Mouse (Mus musculus) embryo, embryonic 10 days (tissue): ENCODE measurements at regions not wholly inside any gene's neighbourhood (a gene's known extent, or its start where the extent isn't known, plus 50 kb on each side); places are given as distances from the start of the nearest gene placed in this dataset.

Experiments
- DNase-seq: peaks from one replicate; pipeline ENCODE4 v3.0.0-alpha.2; 2015; ENCODE audit warnings: low spot score

- DNase-seq: no peak
These were observed 215.8 kb downstream of the Galc start for GRCm38 (mm10) chr12:98043436-98043835.

- no peak for DNase-seq
These were observed 219.6 kb downstream of the Galc start for GRCm38 (mm10) chr12:98039677-98040076.

- no peak for DNase-seq
These were observed 235.6 kb downstream of the Galc start for GRCm38 (mm10) chr12:98023655-98024054.

- DNase-seq: no peak
These were observed 244.5 kb downstream of the Galc start for GRCm38 (mm10) chr12:98014607-98015278.

GRCm38 (mm10) chr12:98009175-98009574 is 250.1 kb downstream of the Galc start:
- DNase-seq: no peak

GRCm38 (mm10) chr12:98005671-98006469 is 253.4 kb downstream of the Galc start:
- peak; percentile 11 for DNase-seq

- no peak for DNase-seq
These were observed 257.0 kb downstream of the Galc start for GRCm38 (mm10) chr12:98002217-98002616.

GRCm38 (mm10) chr12:97994884-97995283 is 264.4 kb downstream of the Galc start:
- DNase-seq: no peak

- no peak for DNase-seq
These were observed 265.3 kb downstream of the Galc start for GRCm38 (mm10) chr12:97993937-97994336.

GRCm38 (mm10) chr12:97983390-97983789 is 275.9 kb downstream of the Galc start:
- no peak for DNase-seq

- DNase-seq: no peak
These were observed 280.6 kb downstream of the Galc start for GRCm38 (mm10) chr12:97978668-97979067.

GRCm38 (mm10) chr12:97978178-97978651 is 281.0 kb downstream of the Galc start:
- DNase-seq: no peak

- no peak for DNase-seq
These were observed 281.6 kb downstream of the Galc start for GRCm38 (mm10) chr12:97977633-97978032.

GRCm38 (mm10) chr12:97973909-97974510 is 285.2 kb downstream of the Galc start:
- peak; percentile 21 for DNase-seq

GRCm38 (mm10) chr12:97957201-97957600 is 302.1 kb downstream of the Galc start:
- DNase-seq: no peak

GRCm38 (mm10) chr12:97953336-97953735 is 305.9 kb downstream of the Galc start:
- no peak for DNase-seq

- DNase-seq: no peak
These were observed 307.1 kb downstream of the Galc start for GRCm38 (mm10) chr12:97952204-97952603.

GRCm38 (mm10) chr12:97950072-97950471 is 309.2 kb downstream of the Galc start:
- no peak for DNase-seq

- DNase-seq: no peak
These were observed 311.8 kb downstream of the Galc start for GRCm38 (mm10) chr12:97947421-97947820.

- no peak for DNase-seq
These were observed 320.9 kb downstream of the Galc start for GRCm38 (mm10) chr12:97938361-97938760.

- no peak for DNase-seq
These were observed 329.4 kb downstream of the Galc start for GRCm38 (mm10) chr12:97929877-97930276.

- peak; percentile 11 for DNase-seq
These were observed 332.2 kb downstream of the Galc start for GRCm38 (mm10) chr12:97927036-97927435.
